Mouse (Mus musculus): ENCODE results near the gene Ece1. TPM values are rescaled to one million over a fixed set of nuclear protein-coding genes. Genes with fewer than 3 reads are reported as not detected.
A peak's percentile ranks its signal among the peaks of the same experiment; 100 is the strongest.

The Ece1 gene
- total and polyA plus RNA-seq, 3 experiments: 25.3 to 43.8 TPM; not detected in 1

- Histone ChIP-seq H3K9ac (ENCODE audit: control insufficient read depth, low read depth, low read length, poor library complexity, severe bottlenecking) (no peak overlapping the region), H3K27ac (ENCODE audit: control insufficient read depth, low read depth, low read length) (no peak overlapping the region), H3K4me1 (ENCODE audit: control insufficient read depth in 1 of 2, insufficient read depth in 2 of 2, low read length in 2 of 2) (peaks cover 0 to 10% of the 10 kb centered on the region in 2 experiments; a peak in 3 of 4 replicates), H3K27me3 (ENCODE audit: control insufficient read depth in 1 of 2, insufficient read depth in 2 of 2, low read length in 2 of 2) (no peaks in the 10 kb centered on the region), H3K79me2 (ENCODE audit: control insufficient read depth, insufficient read depth, low read length, poor library complexity) (no peaks in the 10 kb centered on the region), H3K4me3 (ENCODE audit: control insufficient read depth in 1 of 2, insufficient read depth in 1 of 2, low read depth in 2 of 2, low read length in 2 of 2) (no peak overlapping the region), H3K9me3 (replicated peaks; ENCODE audit: insufficient read depth, low read length) (no peaks in the 10 kb centered on the region), H3K36me3 (ENCODE audit: control insufficient read depth in 1 of 2, insufficient read depth in 2 of 2, low read length in 2 of 2) (peaks cover 0 to 1% of the 10 kb centered on the region in 2 experiments; a peak in 3 of 4 replicates)
- DNase-seq (ENCODE audit: low read depth, low spot score): no peak
- TF ChIP-seq USF2 (IDR thresholded peaks at IDR 0.05; ENCODE audit: borderline replicate concordance in 1 of 2, insufficient read depth in 1 of 2, low read depth in 1 of 2, low read length in 2 of 2): no peak
- no peak for TF ChIP-seq EP300 (IDR thresholded peaks at IDR 0.05; ENCODE audit: low read depth in 1 of 2, low read length in 2 of 2)
- no peak for TF ChIP-seq MAFK (IDR thresholded peaks at IDR 0.05; ENCODE audit: borderline replicate concordance, low read depth, low read length)
- TF ChIP-seq ETS1 (IDR thresholded peaks at IDR 0.05; ENCODE audit: low read depth, low read length): no peak
- no peak for TF ChIP-seq TAL1 (IDR thresholded peaks at IDR 0.05; ENCODE audit: low read length)
- no peak for TF ChIP-seq SIN3A (IDR thresholded peaks at IDR 0.05; ENCODE audit: low read length)
- no peak for TF ChIP-seq ZNF384 (IDR thresholded peaks at IDR 0.05; ENCODE audit: low read depth, low read length)
- TF ChIP-seq POLR2AphosphoS5 (IDR thresholded peaks at IDR 0.05; ENCODE audit: borderline replicate concordance, low read depth, low read length): no peak
- no peak for TF ChIP-seq JUND (IDR thresholded peaks at IDR 0.05; ENCODE audit: low read depth, low read length)
- TF ChIP-seq RAD21 (IDR thresholded peaks at IDR 0.05; ENCODE audit: low read depth, low read length): no peak
- no peak for TF ChIP-seq NELFE (IDR thresholded peaks at IDR 0.05; ENCODE audit: low read depth, low read length)
- no peak for TF ChIP-seq CHD1 (IDR thresholded peaks at IDR 0.05; ENCODE audit: low read depth, low read length)
- TF ChIP-seq E2F4 (IDR thresholded peaks at IDR 0.05; ENCODE audit: borderline replicate concordance, low read depth, low read length): no peak
- no peak for TF ChIP-seq MXI1 (IDR thresholded peaks at IDR 0.05; ENCODE audit: low read depth, low read length)
- TF ChIP-seq CHD2 (IDR thresholded peaks at IDR 0.05; ENCODE audit: low read length): no peak
- no peak for TF ChIP-seq GATA1 (IDR thresholded peaks at IDR 0.05; ENCODE audit: low read depth, low read length)
- no peak for TF ChIP-seq POLR2AphosphoS2 (IDR thresholded peaks at IDR 0.05; ENCODE audit: low read length)
- TF ChIP-seq ZMIZ1 (IDR thresholded peaks at IDR 0.05; ENCODE audit: low read depth, low read length): no peak
Observed at GRCm38 (mm10) chr4:137954184-137954583, 92.1 kb downstream of the Ece1 start.

DNA sequence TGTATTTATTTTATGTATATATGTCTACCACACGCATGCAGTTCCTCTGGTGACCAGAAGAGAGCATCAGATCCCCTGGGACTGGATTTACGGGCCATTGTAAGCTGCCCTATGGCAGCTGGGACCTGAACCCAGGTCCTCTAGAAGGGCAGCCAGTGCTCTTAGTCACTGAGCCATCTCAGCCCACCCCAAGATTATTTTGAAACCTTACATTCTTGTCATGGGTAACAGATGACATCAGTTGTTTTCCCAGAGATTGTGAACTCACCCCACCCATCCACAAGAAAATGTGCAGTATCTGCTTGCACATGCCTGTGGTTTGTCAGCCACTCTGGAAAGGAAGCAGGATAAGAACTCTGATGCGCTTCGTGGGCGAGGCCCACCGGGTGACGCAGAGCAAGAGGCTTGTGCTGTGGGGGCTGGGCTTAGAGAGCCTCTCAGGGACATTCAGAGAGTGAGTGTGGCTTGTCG is 92.9 kb downstream of the Ece1 start:
- peak; percentile 86 for DNase-seq (ENCODE audit: low read depth, low spot score)
- Histone ChIP-seq H3K27me3 (ENCODE audit: control insufficient read depth in 1 of 2, insufficient read depth in 2 of 2, low read length in 2 of 2) (no peaks in the 10 kb centered on the region), H3K4me1 (ENCODE audit: control insufficient read depth in 1 of 2, insufficient read depth in 2 of 2, low read length in 2 of 2) (peaks cover 0 to 10% of the 10 kb centered on the region in 2 experiments; a peak in 3 of 4 replicates), H3K9ac (ENCODE audit: control insufficient read depth, low read depth, low read length, poor library complexity, severe bottlenecking) (no peak overlapping the region), H3K9me3 (replicated peaks; ENCODE audit: insufficient read depth, low read length) (no peaks in the 10 kb centered on the region), H3K4me3 (ENCODE audit: control insufficient read depth in 1 of 2, insufficient read depth in 1 of 2, low read depth in 2 of 2, low read length in 2 of 2) (no peak overlapping the region), H3K36me3 (ENCODE audit: control insufficient read depth in 1 of 2, insufficient read depth in 2 of 2, low read length in 2 of 2) (peaks cover 0 to 1% of the 10 kb centered on the region in 2 experiments; a peak in 3 of 4 replicates), H3K79me2 (ENCODE audit: control insufficient read depth, insufficient read depth, low read length, poor library complexity) (no peaks in the 10 kb centered on the region), H3K27ac (ENCODE audit: control insufficient read depth, low read depth, low read length) (no peak overlapping the region; the same call in none of the 2 replicates)
- TF ChIP-seq MAZ (IDR thresholded peaks at IDR 0.05; ENCODE audit: low read depth, low read length) (no peak), RAD21 (IDR thresholded peaks at IDR 0.05; ENCODE audit: low read depth, low read length) (no peak), MEF2A (IDR thresholded peaks at IDR 0.05; ENCODE audit: extremely low read depth, insufficient replicate concordance, low read depth, low read length, poor library complexity, severe bottlenecking) (no peak), ZC3H11A (IDR thresholded peaks at IDR 0.05; ENCODE audit: low read depth, low read length) (no peak), USF1 (IDR thresholded peaks at IDR 0.05; ENCODE audit: low read depth, low read length) (no peak), POLR2AphosphoS2 (IDR thresholded peaks at IDR 0.05; ENCODE audit: low read length) (no peak), ELF1 (IDR thresholded peaks at IDR 0.05; ENCODE audit: low read depth, low read length) (no peak), GABPA (IDR thresholded peaks at IDR 0.05; ENCODE audit: low read depth, low read length) (no peak), TCF12 (IDR thresholded peaks at IDR 0.05; ENCODE audit: low read depth, low read length) (peak; percentile 67), SIN3A (IDR thresholded peaks at IDR 0.05; ENCODE audit: low read length) (peak; percentile 43; the same call in 1 of the 2 replicates), POLR2A (IDR thresholded peaks at IDR 0.05; ENCODE audit: control insufficient read depth in 1 of 2, insufficient read depth in 1 of 2, low read depth in 1 of 2, low read length in 2 of 2, poor library complexity in 1 of 2) (no peak), ZNF384 (IDR thresholded peaks at IDR 0.05; ENCODE audit: low read depth, low read length) (no peak), GATA1 (IDR thresholded peaks at IDR 0.05; ENCODE audit: low read depth, low read length) (peak; percentile 50), ZMIZ1 (IDR thresholded peaks at IDR 0.05; ENCODE audit: low read depth, low read length) (no peak), MXI1 (IDR thresholded peaks at IDR 0.05; ENCODE audit: low read depth, low read length) (0 out of 2 replicates have a peak, but pooled peaks have one; percentile 5), EP300 (IDR thresholded peaks at IDR 0.05; ENCODE audit: low read depth in 1 of 2, low read length in 2 of 2) (peak; percentile 45 to 83; a peak in 3 of 4 replicates), MYB (IDR thresholded peaks at IDR 0.05; ENCODE audit: low read depth, low read length) (no peak), MYC (IDR thresholded peaks at IDR 0.05; ENCODE audit: low read depth, low read length) (no peak), JUND (IDR thresholded peaks at IDR 0.05; ENCODE audit: low read depth, low read length) (no peak), HCFC1 (IDR thresholded peaks at IDR 0.05; ENCODE audit: low read depth, low read length) (no peak), E2F4 (IDR thresholded peaks at IDR 0.05; ENCODE audit: borderline replicate concordance, low read depth, low read length) (no peak)
